Mouse (Mus musculus) spleen, adult 2 months (tissue): ENCODE measurements around the gene Slc25a51. TPM values are rescaled to one million over a fixed set of nuclear protein-coding genes. Genes with fewer than 3 reads are reported as not detected.
A peak's percentile ranks its signal among the peaks of the same experiment; 100 is the strongest.
"Not testable (repeated sequence)": the region's sequence is repeated elsewhere in the genome, so short reads cannot be mapped to it uniquely, and the experiment has no call there.

Experiments
- DNase-seq, 2 experiments: peaks; one replicate each; pipeline versions ENCODE4 v3.0.0 to v3.0.0-alpha.2; 2012 to 2021; ENCODE audit warnings: low spot score in 2 of 2, low read depth in 1 of 2
- H3K27ac ChIP-seq: fragments of 200-500 bp; 2 replicates; pipeline ENCODE4 v1.5.1; 2012; ENCODE audit warnings: low read length, inconsistent platforms; ENCODE audit not compliant: insufficient read depth
- H3K27me3 ChIP-seq: fragments of 200-500 bp; 2 replicates; pipeline ENCODE4 v1.6.1; 2012; ENCODE audit warnings: mild to moderate bottlenecking, moderate library complexity, low read length, inconsistent platforms; ENCODE audit not compliant: control insufficient read depth, insufficient read depth
- H3K36me3 ChIP-seq: fragments of 200-500 bp; 2 replicates; pipeline ENCODE4 v1.6.1; 2012; ENCODE audit warnings: mild to moderate bottlenecking, low read length, inconsistent platforms; ENCODE audit not compliant: control insufficient read depth, insufficient read depth
- H3K4me1 ChIP-seq: fragments of 200-500 bp; 2 replicates; pipeline ENCODE4 v1.6.1; 2011; ENCODE audit warnings: inconsistent platforms; ENCODE audit not compliant: control insufficient read depth, insufficient read depth, insufficient read length
- H3K4me3 ChIP-seq: fragments of 200-500 bp; 2 replicates; pipeline ENCODE4 v1.5.1; 2011; ENCODE audit warnings: mild to moderate bottlenecking, inconsistent platforms; ENCODE audit not compliant: insufficient read depth, insufficient read length; ENCODE audit errors: extremely low read depth
- CTCF ChIP-seq: fragments of 200-500 bp; IDR thresholded peaks from 2 replicates; pipeline ENCODE4 v1.5.1; 2011; ENCODE audit warnings: mild to moderate bottlenecking, inconsistent platforms; ENCODE audit not compliant: insufficient read depth, insufficient read length, insufficient replicate concordance; ENCODE audit errors: extremely low read depth
- POLR2A ChIP-seq: fragments of 200-500 bp; IDR thresholded peaks from 2 replicates; pipeline ENCODE4 v1.6.1; 2011; ENCODE audit warnings: low read depth, low read length, inconsistent platforms
- WGBS: fragments of 180-500 bp; shearing (Covaris S2); methylation state at CpG from one replicate; pipeline ENCODE4 v1.1.7; 2018; 5-methylcytosine and 5-hydroxymethylcytosine counted together
- polyA plus RNA-seq: library from polyadenylated mRNA; depleted of rRNA; stranded (reverse); fragments of >200 nt; gene quantifications from 2 replicates; pipeline ENCODE4 v1.2.3, GENCODE M21; 2012

The Slc25a51 gene
- polyA plus RNA-seq, 1 experiment = 116 TPM

GRCm38 (mm10) chr4:45402878-45403498 is 5.6 kb downstream of the Slc25a51 start:
- no peak for TF ChIP-seq POLR2A
- TF ChIP-seq CTCF = no peak
- no peak for DNase-seq
- H3K4me3 ChIP-seq = no peak overlapping the region
- H3K27me3 ChIP-seq = no peaks in the 10 kb centered on the region
- WGBS = 42% methylated on average over 7 of the region's 7 CpGs
- H3K27ac ChIP-seq = peak overlapping the region; percentile 52; the same call in 1 of the 2 replicates
- H3K36me3 ChIP-seq = peaks cover 15% of the 10 kb centered on the region
- H3K4me1 ChIP-seq = peaks cover 2% of the 10 kb centered on the region

- Histone ChIP-seq H3K4me1 (peaks cover 2% of the 10 kb centered on the region), H3K36me3 (peaks cover 18% of the 10 kb centered on the region), H3K4me3 (no peak overlapping the region), H3K27me3 (no peaks in the 10 kb centered on the region), H3K27ac (no peak overlapping the region)
- TF ChIP-seq POLR2A = no peak
- TF ChIP-seq CTCF = no peak
- DNase-seq = no peak
- WGBS = 51% methylated on average over 4 of the region's 4 CpGs
Measured at GRCm38 (mm10) chr4:45402281-45402680, 6.3 kb downstream of the Slc25a51 start.

- DNase-seq = no peak
- Histone ChIP-seq H3K27ac (no peak overlapping the region), H3K36me3 (peaks cover 19% of the 10 kb centered on the region), H3K27me3 (no peaks in the 10 kb centered on the region), H3K4me3 (no peak overlapping the region), H3K4me1 (peaks cover 4% of the 10 kb centered on the region)
- TF ChIP-seq CTCF (no peak), POLR2A (no peak)
- WGBS = 97% methylated on average over 45 of the region's 45 CpGs
Measured at GRCm38 (mm10) chr4:45399421-45400210, 8.9 kb downstream of the Slc25a51 start.

GRCm38 (mm10) chr4:45398315-45398714 is 10.3 kb downstream of the Slc25a51 start:
- WGBS = 74% methylated on average over 5 of the region's 5 CpGs
- H3K36me3 ChIP-seq = peaks cover 19% of the 10 kb centered on the region
- not testable (repeated sequence) for DNase-seq, H3K4me1 ChIP-seq, H3K27me3 ChIP-seq, H3K27ac ChIP-seq, H3K4me3 ChIP-seq

GRCm38 (mm10) chr4:45396211-45396610 is 12.4 kb downstream of the Slc25a51 start:
- H3K27me3 ChIP-seq, H3K4me1 ChIP-seq, H3K4me3 ChIP-seq, H3K27ac ChIP-seq, DNase-seq: not testable (repeated sequence)
- WGBS = 10% methylated on average over 6 of the region's 6 CpGs
- peaks cover 19% of the 10 kb centered on the region for H3K36me3 ChIP-seq

GRCm38 (mm10) chr4:45393658-45394057 is 14.9 kb downstream of the Slc25a51 start:
- Histone ChIP-seq H3K27me3 (no peaks in the 10 kb centered on the region), H3K27ac (no peak overlapping the region), H3K36me3 (peaks cover 7% of the 10 kb centered on the region), H3K4me3 (no peak overlapping the region), H3K4me1 (peaks cover 4% of the 10 kb centered on the region; the same call in 1 of the 2 replicates)
- 70% methylated on average over 5 of the region's 5 CpGs for WGBS
- no peak for TF ChIP-seq CTCF
- TF ChIP-seq POLR2A = no peak
- no peak for DNase-seq

GRCm38 (mm10) chr4:45392994-45393393 is 15.6 kb downstream of the Slc25a51 start:
- no peak overlapping the region for H3K4me3 ChIP-seq
- H3K27me3 ChIP-seq = no peaks in the 10 kb centered on the region
- H3K27ac ChIP-seq = no peak overlapping the region
- no peak for TF ChIP-seq POLR2A
- no peak for TF ChIP-seq CTCF
- DNase-seq = no peak
- peaks cover 4% of the 10 kb centered on the region for H3K36me3 ChIP-seq
- WGBS = 25% methylated on average over 8 of the region's 8 CpGs
- H3K4me1 ChIP-seq = peaks cover 2% of the 10 kb centered on the region; the same call in 1 of the 2 replicates
